Mouse (Mus musculus) left cerebral cortex, postnatal 14 days (tissue): ENCODE measurements around the gene Ddo. TPM values are rescaled to one million over a fixed set of nuclear protein-coding genes. Genes with fewer than 3 reads are reported as not detected.

Source experiments
- DNase-seq, 2 experiments: peaks; one replicate each; pipeline ENCODE4 v3.0.0; 2021 to 2022; ENCODE audit warnings: low spot score in 2 of 2, mixed read lengths in 1 of 2
- intact Hi-C: fragments of 180-260 bp; cut with DNase I; formaldehyde crosslinking; loops from one replicate; pipeline ENCODE4 v1.15.1; 2025
- total RNA-seq, 2 experiments: library from RNA; stranded (reverse); gene quantifications; 2 replicates each; pipeline ENCODE4 v1.2.3; 2021

Gene Ddo
- total RNA-seq, 2 experiments from 2014 or later, result 5.5 to 7.2 TPM

DNA sequence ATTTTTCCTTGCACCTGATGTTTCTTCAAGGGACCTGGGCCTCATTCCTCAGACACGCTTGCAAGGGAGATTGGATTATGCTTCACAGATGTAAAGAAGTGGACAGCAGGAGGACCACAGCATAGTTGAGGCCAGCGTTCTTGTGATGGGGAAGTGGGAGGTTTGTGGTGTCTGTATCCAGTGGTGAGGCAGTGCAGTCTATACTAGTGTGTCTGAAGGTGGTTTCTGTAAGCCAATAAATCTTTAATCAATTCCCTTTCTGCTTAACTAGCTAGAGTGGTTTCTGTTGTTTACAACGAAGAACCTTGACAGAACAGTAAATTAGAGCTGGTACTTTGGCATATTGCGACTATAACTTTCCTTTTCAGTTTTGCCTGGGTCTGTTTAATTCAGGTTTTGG lies 68.8 kb downstream of the Ddo start:
- peak in 1 of 2 experiments; percentile 1 for DNase-seq
- intact Hi-C loops, result no loop called here

DNA sequence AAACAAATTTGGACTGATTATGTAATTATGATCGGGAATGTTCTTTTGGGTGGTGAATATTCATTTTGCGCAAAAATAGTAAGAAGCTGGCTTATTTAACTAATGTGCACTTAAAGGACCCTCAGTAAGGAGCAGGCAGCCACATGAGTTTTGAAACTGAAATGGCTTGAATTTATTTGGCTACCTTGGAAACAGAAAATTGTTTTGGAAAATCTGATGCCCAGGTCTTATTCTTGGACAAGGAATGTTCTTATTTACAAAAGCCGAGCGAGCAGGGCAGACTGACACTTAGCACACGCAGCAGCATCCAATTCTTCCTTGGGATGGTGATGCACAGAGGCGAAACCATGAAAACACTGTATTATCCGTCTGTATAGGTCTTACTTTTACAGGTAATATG lies 81.3 kb downstream of the Ddo start:
- intact Hi-C loops, result no loop called here
- DNase-seq, result peak; percentile 3 to 61

DNA sequence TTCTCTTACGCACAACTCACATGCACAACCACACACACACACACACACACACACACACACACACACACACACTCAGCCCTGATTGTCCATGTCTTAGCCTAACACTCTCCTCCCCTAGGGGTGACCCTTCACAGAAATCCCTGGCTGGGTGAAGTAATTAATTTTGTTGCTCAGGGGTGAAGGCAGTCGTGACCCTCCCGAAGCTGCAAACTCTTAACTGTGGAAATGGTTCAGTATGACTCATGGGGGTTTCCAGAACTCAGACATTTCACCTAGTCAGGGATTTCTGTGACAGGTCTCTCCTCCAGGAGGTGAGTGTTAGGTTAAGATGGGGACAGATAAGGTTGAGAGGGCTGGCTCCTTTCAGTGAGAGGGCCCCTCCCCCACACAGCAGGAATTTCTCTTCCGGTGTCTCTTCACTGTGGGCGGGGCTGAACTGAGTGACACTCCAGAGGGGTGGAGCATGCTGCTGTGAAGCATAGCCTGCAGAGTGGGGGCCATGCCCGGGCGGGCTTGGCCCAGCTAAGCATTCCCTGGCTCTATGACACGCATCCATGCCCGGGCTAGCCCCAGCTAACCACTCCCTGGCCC lies 83.3 kb downstream of the Ddo start:
- peak in 1 of 2 experiments; percentile 2 for DNase-seq
- intact Hi-C loops, result no loop called here

DNA sequence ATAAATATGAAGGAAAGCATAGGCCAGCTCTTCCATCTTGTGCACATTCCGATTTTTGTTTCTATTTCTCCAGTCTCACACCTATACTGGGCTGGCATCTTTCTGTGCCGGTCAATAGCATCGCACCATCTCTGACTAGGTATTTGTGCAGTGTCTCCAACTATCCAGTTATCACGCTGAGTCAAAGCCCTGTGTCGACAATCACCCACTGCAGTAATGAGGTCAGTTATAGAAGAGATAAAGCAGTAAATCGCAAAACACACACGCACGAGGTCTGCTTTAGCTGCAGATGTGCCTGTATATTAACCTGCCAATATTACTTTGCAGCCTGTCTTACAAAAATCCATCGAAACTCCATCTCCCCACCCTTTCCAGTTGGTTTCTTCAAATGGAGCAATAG lies 84.0 kb downstream of the Ddo start:
- intact Hi-C loops, result no loop called here
- DNase-seq, result peak in 1 of 2 experiments; percentile 1

DNA sequence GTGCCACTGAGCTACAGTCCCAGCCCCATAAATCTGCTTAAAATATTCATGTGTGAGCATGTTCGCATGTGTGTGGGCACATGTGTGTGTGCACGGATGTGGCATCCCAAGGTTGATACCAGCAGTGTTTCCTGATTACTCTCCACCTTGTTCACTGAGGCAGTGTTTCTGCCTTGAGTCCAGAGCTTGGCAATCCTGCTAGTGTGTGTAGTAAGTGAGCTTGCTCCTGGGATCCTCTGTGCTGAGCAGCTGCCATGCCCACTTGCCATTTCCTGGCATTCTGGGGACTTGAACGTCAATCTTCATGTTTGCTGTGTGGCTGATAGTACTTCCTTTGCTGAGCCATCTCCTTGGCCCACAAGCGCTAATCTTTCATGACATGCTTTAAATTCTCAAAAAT lies 85.3 kb downstream of the Ddo start:
- intact Hi-C loops, result no loop called here
- DNase-seq, result peak in 1 of 2 experiments; percentile 14

DNA sequence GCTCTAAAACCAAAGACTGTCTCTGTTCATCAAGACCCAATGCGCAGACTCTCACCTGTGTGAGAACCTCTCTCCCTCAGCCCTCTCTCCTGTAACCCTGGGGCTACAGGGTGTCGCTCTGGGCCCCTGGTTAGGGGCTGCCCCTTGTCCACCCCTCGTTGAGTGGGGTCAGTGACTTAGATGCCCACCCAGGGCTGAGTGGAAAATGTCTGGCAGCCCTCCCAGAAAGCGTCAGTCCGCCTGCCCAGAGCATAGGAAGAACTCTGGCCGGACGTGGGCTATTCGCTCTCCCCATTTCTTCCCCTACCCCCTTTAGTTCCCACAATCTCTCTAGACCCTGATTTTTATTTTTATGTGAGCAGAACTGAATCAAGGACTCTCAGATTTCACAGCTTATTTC lies 86.5 kb downstream of the Ddo start:
- intact Hi-C loops, result no loop called here
- DNase-seq, result peak in 1 of 2 experiments; percentile 3

DNA sequence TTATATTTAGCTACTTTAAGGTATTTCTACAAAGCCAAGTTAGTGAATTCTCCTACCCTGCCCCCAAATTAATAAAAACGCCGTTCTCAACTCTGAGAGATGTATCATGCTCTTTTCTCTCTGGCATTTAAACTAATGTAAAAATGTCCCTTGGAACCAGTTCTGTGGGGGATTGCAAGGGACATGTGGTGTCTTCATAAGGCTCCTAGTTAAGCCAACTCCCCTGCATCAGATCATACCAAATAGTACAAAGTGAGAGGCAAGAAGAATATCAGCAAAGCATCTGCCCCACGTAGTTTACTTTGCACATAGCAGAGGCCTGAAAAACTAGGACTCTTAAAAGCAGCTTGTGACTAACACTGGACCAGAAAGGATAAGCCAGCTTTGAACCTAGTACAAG lies 86.9 kb downstream of the Ddo start:
- peak; percentile 25 to 72 for DNase-seq
- intact Hi-C loops, result no loop called here

DNA sequence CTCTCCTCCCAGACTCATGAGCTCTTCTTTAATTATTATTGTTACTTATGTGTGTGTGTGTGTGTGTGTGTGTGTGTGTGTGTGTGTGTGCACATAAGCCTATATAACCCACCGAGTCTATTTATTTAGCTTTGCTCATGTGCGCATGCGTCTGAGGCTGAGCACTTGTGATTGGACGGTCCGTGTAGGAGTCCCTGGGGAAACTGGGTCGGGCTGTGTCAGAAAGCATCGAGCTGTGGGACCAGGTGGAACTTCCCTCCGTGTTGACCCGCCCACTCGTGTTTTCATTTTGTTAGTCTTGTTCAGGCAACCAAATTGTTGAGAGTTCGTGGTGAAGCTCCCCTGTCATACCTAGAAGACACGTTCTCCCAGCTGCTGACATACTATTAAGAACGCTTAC lies 88.6 kb downstream of the Ddo start:
- DNase-seq, result peak in 1 of 2 experiments; percentile 0
- intact Hi-C loops, result no loop called here

DNA sequence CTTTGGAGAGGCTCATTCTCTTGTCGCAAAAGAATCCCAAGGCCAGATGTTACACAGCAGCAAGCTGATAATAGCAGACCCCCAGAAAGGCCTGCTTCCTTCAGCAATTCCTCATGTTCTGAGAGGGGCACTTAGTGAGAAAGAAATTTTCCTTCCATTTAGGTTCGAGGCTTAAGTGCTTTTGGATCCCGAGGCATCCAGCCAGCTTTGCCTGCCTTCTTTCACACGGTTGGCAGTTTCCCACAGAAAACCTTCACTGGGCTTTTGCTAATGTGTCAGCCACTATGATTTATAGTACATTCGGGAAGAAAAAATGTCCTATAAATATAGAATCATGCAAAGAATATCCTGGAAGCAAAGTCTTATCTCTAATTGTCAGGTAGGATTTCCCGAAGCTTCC lies 89.3 kb downstream of the Ddo start:
- intact Hi-C loops, result no loop called here
- no peak for DNase-seq

DNA sequence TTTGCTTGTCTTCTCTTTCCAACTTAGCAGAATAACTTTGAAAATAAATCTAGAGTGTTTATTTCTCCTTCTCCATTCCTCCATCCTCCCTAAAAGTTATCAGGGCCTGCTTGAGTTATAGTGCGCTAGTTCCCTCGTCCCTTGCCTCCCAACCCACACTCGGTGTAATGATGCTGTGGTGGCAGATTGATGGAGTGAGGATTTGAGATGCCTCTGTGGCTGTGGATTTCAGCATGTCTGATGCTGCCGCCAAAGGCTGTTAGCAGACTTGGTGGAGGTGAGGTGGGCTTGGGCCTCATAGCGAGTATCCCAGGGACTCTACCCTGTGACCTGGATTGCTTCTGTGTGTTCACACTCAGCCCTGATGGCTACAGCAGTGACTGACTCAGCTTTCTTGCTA lies 91.1 kb downstream of the Ddo start:
- intact Hi-C loops, result no loop called here
- DNase-seq, result no peak

DNA sequence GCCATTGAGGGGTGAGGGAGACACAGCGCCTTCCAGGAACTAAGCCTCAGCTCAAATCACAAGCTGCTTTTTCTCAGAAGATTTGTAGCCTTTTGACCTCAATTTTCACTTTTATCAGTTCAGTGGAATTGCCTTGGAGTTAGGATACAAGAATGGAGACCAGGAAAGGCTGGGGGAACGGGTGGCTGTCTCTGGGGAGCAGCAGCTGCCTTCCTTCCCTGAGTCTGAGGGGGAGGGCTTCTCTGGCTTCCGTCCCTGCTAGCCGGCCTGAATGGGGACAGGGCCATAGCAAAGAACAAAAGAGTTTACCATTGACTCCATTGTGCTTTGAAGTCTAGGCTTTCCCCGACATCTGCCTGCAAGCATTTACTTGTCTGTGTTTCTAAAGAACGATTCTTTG lies 94.5 kb downstream of the Ddo start:
- no peak for DNase-seq
- intact Hi-C loops, result no loop called here

DNA sequence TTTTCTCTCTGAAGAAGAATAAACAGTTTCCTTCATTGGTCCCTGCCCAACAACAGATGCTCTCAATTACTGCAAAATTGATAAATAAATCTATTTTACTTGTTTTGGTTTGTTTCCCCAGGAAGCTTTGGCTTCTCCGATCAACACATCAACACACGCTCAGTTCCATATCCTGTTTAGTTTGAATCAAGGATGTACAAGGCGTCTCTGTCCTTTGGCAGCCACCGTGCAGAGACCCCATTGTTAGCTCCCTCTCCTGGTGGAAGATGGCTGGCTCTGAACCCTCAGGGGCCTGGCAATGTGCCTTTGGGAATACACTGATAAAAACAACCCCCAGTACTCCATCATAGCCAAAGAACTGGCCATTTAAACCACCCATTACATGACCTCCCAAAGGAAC lies 95.3 kb downstream of the Ddo start:
- no peak for DNase-seq
- intact Hi-C loops, result loop anchor here (5.0 kb wide), 1 partner anchor 43 kb away; the partner anchor contains the start of gene Mettl24

DNA sequence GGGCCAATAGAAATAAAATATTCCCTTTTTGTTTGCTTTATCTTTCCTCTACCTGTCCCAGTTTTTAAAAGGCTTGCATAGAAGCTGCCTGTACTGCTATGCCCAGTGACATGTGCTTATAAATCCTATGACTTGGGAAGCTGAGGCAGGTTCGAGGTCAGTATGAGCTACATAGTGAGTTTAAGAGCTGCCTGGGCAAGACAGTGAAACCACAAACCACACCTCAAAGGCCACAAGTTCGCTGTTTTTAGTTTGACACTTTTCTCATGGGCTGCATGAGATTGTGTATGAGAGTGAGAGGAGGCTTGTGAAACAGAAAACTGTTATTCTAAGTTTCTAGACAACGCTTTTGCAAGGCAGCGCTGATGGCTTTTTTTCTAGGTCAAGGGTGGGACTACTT lies 95.7 kb downstream of the Ddo start:
- no peak for DNase-seq
- intact Hi-C loops, result loop anchor here (5.0 kb wide), 1 partner anchor 43 kb away; the partner anchor contains the start of gene Mettl24

DNA sequence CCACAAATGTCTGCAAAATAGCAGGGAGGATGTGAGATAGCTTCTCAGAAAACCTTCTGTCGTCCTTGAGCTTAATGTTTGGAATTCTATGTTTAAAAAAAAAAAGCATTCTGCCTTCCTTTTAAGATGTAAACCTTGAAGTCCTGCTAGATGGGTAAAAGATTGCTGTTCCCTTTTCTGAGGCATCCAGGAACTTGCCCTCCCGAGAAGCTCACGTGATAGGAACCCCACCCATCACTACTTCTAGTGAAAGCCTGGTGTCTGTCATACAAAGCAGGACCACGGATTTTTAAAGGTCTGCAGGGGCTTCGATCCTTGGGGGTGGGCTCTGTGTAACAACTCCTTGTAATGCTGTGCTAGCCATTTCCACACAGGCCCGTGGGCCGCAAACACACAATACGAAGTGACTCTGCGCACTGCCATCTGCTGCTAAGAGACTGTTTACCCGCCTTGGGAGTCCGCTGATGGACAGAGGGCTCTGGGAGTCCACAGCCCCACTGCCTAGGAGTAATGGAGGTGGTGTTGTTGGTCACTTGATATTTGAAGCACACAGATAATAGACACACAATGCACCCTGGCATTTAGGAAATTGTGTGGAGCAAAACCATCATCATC lies 96.6 kb downstream of the Ddo start:
- no peak for DNase-seq
- intact Hi-C loops, result loop anchor here (5.0 kb wide), 1 partner anchor 44 kb away; the partner anchor contains the start of gene Mettl24

DNA sequence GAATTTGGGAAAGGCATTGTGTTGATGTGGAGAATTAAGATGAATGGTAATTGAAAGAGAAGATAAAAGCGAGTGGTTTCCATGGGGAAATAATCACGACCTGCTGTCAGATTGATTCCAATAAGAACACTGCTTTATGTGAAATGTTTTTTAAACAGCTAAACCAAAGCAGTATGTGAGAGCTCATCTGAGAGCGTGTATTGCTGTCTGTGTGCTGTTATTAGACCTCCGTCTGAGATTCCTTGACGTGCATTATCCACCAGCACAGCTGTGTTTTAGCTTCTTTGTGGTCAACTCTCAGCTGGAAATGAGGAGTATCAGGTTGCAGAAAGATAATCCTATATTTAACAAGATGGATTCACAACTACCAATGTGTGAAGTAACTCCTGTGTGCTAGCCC lies 97.2 kb downstream of the Ddo start:
- DNase-seq, result no peak
- intact Hi-C loops, result loop anchor here (5.0 kb wide), 1 partner anchor 45 kb away; the partner anchor contains the start of gene Mettl24

DNA sequence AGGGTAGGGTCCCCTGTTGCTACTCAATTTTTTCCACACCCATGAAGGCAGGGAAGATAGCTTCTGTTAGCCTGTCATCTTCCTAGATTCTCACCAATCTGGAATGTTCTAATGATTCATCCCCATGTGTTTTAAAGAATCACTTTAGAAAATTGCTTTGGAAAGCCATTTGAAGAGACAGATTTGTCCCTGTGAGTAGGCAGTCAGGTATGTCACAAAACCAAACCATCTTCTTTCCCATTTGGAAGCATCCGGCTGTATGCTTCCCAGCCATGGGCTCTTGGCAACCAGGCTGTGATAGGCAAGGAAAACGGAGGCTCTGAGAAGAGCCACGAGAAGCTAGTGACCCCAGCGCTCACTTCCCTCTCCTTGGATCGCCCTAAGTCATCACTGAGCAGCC lies 100.4 kb downstream of the Ddo start:
- no peak for DNase-seq

More for the DNA sequence above, 100.4 kb downstream of the Ddo start:
- intact Hi-C loops, result no loop called here

Other genes with a start within 250 kb of the Ddo start
- not detected for gene Slc22a16, start 59.7 kb upstream of the Ddo start, total RNA-seq
- 1 to 10 TPM; 1.4 to 2.7 TPM for gene Mettl24, start 53.3 kb downstream of the Ddo start, total RNA-seq